Mouse (Mus musculus): ENCODE data around the gene Trmt10a. TPM values are rescaled to one million over a fixed set of nuclear protein-coding genes. Genes with fewer than 3 reads are reported as not detected.

Gene Trmt10a
- total RNA-seq (2021), result 1 to 10 TPM; 1.6 to 2.1 TPM
- long read RNA-seq, experiment 1, full-length matches to known transcripts, result 1 of 1 reads
- long read RNA-seq, experiment 1, partial matches to known transcripts, result 0 of 1 reads
- long read RNA-seq, experiment 1, other reads (novel, unspliced or antisense), result 0 of 1 reads
- long read RNA-seq, experiment 2, full-length matches to known transcripts, result 6 of 10 reads
- long read RNA-seq, experiment 2, partial matches to known transcripts, result 0 of 10 reads
- long read RNA-seq, experiment 2, other reads (novel, unspliced or antisense), result 4 of 10 reads

DNA sequence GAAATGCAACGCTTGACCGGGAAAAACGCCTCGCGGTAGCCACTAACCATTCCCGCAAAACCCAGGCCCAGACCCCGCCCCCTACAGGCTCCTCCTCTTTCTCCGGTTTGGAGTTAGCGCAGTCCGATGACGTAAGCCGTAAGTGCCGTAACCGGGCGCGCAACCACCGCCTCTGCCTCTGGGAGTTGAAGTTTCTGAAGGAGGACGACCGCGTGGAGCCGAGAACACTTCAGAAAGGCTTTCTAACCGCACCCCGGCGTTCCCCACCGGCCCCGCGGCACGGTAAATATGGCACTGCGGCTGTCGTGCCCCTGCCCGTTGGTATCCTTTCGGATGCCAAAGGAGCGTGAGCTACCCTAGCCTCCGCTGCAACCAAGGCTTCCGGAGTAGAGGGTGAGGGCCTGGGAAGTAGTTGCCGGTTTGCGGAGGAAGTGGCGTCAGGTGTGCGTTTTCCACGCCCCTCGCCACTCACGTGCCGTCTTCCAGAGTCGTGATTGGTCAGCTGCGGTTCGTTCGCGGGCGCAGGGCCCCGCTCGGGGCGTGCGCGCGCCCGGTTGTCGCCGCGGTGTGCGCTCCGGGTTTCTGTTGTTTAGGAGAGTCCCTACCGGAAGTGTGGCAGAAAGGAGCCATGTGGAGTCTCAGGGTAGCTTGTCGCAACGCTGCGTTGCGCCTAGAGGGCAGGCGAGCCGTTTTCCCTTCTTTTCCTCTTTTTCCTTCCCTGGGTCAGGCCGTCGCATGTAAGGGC lies at the start of gene Trmt10a:
Gene Trmt10a (plus strand): TSS at position 134 of the 745 bp plus-strand sequence.
- peak; percentile 35 for TF ChIP-seq CTCF (IDR thresholded peaks at IDR 0.05)
- H3K27ac ChIP-seq, result peak within 1 kb of the TSS; percentile 100
- intact Hi-C loops (cut with DNase I), result loop anchor here (1.0 kb wide), 1 partner anchor 278 kb away; no protein-coding TSS in a partner anchor

DNA sequence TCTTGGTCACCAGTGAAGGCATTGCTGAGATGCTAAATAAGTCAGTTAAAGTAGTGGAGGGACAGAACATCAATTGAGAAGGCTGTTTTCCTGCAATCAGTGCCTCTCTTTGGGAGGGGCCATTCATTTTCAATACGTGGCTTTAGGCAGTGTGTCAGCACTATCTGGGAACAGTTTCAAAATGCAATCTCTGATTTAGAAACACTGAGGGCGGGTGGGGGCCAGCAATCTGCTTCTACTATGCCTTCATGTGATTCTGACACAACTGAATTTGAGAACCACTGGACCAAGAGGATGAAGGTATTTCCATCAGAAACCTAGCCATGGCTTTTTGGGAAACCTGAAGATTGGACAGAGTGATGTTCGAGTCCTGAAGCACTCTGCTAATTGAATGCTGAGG lies 47.9 kb upstream of the Trmt10a start:
- DNase-seq, result no peak
- Histone ChIP-seq H3K27ac (no peak overlapping the region), H3K4me3 (no peak overlapping the region)
- TF ChIP-seq CTCF (IDR thresholded peaks at IDR 0.05), result no peak
- intact Hi-C loops (cut with DNase I), result no loop called here

More for the DNA sequence above, at the start of gene Trmt10a:
- H3K4me3 ChIP-seq, result peak within 1 kb of the TSS; percentile 89
- peak; percentile 99 for DNase-seq

DNA sequence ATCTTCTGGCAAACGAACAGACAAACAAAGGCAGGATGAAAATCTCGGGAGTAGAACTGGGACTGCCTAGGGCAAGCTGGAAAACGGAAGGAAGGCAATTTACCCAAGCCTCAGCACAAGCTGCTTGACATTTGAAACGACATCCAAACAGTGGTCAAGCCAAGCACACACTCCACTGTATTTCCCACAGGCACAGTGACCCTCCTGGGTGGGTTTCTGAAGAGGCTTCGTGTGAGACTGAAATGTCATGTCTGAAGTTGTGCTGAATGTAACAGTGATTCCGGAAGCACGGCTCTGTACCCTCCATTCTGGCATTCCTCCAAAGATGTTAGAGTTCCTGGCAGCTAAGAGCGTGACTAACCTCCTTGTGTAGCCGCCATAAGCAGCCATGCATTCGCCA lies 47.5 kb upstream of the Trmt10a start:
- 0 out of 2 replicates have a peak overlapping the region, but pooled peaks have one; percentile 6 for H3K4me3 ChIP-seq
- intact Hi-C loops (cut with DNase I), result no loop called here
- no peak overlapping the region for H3K27ac ChIP-seq
- DNase-seq, result no peak
- no peak for TF ChIP-seq CTCF (IDR thresholded peaks at IDR 0.05)

DNA sequence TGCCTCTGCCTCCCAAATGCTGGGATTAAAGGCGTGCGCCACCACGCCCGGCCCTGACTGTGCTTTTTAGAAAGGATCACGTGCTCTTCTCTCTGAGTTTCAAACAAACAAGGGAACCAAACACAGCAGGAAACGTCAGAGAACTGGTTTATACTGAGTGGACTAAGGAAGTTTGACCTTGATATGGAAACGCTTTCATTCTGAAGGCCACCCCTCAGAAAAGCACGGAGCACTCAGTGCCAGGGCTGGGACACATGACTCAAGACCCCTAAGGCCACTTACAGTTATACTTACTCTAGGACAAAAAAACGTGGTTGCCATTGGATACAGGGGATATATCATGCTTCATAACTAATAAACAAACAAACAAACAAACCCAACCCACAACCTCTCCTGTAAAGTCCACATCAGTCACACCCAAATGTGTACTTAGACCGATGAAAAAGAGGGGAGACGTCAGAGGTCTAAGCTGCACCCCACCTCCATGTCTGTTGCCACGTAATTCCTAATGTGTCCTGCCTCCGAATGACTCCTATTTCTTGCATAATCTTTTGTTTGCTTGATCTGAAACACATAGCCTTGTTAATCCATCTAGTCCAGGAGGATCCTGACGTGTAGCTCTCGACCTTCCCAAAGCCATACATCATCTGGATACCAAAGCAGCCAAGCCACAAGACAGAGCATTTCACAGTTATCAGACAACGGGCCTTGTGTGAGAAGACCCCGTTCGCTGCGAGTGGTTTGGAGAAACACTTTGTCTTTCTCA lies 46.8 kb upstream of the Trmt10a start:
- no peak for TF ChIP-seq CTCF (IDR thresholded peaks at IDR 0.05)
- Histone ChIP-seq H3K4me3 (no peak overlapping the region), H3K27ac (no peak overlapping the region)
- DNase-seq, result no peak
- intact Hi-C loops (cut with DNase I), result no loop called here

DNA sequence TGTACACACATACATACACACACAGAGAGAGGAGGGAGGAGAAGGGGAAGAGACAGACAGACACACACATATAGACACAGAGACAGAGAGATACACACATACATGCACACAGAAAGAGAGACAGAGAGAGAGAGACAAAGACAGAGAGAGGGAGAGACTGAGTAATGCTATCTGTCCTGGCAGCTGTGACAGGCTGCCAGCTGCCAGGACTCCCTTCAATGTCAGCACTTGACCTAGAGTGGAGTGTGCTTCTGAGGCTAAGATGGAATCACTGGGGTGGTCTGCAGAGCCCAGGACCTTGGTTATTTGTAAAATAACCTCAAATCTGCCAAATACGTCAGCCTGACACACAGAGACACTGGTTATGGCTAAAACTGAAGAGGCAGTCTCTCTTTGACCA lies 45.5 kb upstream of the Trmt10a start:
- intact Hi-C loops (cut with DNase I), result no loop called here
- DNase-seq, result peak; percentile 56

DNA sequence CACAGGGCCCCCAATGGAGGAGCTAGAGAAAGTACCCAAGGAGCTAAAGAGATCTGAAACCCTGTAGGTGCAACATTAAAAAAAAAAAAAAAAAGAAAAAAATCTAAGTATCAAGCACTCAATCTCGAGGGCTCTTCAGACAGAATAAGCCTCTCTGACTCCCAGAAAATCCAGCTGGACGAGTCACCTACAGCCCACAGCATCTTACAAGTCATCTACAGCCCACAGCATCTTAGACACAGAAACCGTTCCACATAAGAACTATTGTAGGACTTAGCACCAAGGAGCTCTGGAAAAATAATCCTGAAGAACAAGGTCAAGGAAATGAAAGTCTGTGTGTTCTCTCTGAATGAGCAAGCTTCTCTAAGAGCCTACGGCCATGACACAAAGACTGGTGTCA lies 41.3 kb upstream of the Trmt10a start:
- intact Hi-C loops (cut with DNase I), result no loop called here
- DNase-seq, result no peak
- TF ChIP-seq CTCF (IDR thresholded peaks at IDR 0.05), result no peak
- no peak overlapping the region for H3K27ac ChIP-seq
- H3K4me3 ChIP-seq, result no peak overlapping the region

More for the DNA sequence above, 45.5 kb upstream of the Trmt10a start:
- Histone ChIP-seq H3K27ac (peak overlapping the region; percentile 24; the same call in 1 of the 2 replicates), H3K4me3 (no peak overlapping the region)
- no peak for TF ChIP-seq CTCF (IDR thresholded peaks at IDR 0.05)

DNA sequence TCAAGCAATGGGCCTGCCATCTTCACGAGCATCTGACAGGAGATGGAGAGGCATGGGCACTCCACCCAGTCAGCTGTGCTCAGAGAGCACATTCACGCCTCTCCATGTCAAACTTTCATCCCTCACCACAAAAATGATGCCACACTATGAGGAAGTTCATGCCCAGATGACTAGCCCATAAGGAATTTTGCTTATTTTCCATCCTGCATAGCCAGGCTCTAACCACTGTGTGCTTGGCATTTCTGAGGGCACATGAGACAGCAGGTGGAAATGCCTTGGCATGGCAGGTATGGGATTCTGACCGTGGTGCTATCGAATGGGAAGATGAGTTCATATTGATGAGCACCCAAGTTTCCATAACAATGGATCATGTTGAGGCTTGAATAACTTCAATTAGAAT lies 39.6 kb upstream of the Trmt10a start:
- Histone ChIP-seq H3K27ac (no peak overlapping the region), H3K4me3 (no peak overlapping the region)
- intact Hi-C loops (cut with DNase I), result no loop called here
- TF ChIP-seq CTCF (IDR thresholded peaks at IDR 0.05), result no peak
- no peak for DNase-seq

DNA sequence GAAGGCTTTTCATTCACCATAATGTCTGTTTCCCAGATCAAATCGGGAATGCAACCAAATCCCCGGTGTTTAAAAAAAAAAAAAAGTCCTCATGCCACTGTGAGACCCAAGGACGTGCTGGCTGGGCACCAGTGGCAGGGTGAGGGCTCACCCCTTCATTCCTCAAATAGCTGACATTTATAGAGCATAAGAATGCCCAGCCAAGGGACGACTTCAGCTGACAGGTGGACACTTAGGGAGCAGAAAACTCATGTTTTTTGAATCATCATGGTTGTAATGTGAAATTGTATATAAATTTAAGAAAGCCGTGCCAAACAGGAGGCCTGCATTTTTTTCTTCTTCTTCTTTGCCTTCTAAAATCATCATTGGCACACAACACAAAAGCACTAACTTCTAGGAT lies 38.2 kb upstream of the Trmt10a start:
- DNase-seq, result no peak
- no peak for TF ChIP-seq CTCF (IDR thresholded peaks at IDR 0.05)
- no peak overlapping the region for H3K27ac ChIP-seq
- intact Hi-C loops (cut with DNase I), result no loop called here
- no peak overlapping the region for H3K4me3 ChIP-seq

DNA sequence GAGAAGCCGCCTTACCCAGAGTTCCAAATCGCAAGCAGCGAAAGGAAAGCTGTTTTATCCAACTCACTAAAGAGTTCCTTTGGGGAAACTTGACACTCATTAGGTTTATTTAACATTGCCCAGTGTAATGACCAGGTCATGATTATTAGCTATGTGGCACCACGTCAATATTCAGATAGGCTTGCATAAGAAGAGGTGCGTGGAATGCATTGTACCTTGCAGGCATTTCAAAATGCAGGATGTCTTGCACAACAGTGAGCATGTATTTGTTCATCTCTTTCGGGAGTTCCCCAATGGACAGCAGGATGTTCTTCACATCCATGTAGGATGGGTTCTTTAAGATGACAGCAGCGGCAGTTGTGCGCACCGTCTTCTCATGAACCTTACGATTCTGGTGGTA lies 36.4 kb upstream of the Trmt10a start:
- no peak for TF ChIP-seq CTCF (IDR thresholded peaks at IDR 0.05)
- DNase-seq, result no peak
- Histone ChIP-seq H3K27ac (no peak overlapping the region), H3K4me3 (no peak overlapping the region)
- intact Hi-C loops (cut with DNase I), result no loop called here

DNA sequence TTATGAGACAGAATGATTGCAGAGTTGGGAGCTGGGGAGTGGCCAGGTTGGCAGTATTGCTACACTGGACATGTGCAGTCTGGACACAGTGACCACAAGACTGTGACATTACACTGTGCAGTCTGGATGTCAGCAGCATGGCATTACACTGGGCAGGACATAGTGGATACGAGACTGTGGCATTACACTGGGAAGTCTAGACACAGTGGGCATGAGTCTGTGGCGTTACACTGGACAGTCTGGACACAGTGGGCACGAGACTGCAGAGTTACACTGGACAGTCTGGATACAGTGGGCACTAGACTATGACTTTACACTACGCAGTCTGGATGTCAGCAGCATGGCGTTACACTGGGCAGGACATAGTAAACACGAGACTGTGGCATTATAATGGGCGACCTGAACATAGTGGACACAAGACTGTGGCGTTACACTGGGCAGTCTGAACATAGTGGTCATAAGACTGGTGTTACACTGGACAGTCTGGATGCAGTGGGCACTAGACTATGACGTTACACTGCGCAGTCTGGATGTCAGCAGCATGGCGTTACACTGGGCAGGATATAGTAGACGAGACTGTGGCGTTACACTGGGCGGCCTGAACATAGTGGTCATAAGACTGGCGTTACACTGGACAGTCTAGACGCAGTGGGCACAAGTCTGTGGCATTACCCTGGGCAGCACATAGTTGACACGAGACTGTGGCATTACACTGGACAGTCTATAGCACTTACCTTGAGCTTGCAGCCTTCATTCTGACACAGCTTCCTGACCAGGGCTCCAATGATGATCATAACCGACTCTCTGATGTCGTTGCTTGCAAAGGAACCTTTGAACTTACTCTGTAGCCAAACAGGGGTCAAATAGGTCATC lies 32.1 kb upstream of the Trmt10a start:
- Histone ChIP-seq H3K27ac (no peak overlapping the region), H3K4me3 (no peak overlapping the region)
- DNase-seq, result no peak
- intact Hi-C loops (cut with DNase I), result no loop called here
- no peak for TF ChIP-seq CTCF (IDR thresholded peaks at IDR 0.05)

DNA sequence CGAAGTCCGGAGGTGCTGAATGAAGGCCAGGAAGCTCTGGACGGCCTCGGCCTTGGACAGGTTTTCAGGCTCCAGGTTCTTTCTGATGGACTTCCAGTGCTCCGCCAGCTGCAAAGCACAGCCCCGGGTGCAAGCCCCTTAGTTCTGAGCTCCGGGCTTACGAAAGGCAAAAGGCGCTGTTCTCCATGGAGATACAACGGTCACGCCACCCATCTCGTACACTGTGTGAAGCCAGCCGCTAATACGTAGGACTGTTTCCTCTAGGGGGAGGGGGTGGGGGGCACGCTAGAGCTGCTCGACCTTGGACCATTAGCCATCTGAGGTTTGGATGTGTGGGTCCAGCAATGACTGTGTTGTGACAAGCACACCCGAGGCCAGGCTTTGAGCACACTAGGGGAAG lies 29.1 kb upstream of the Trmt10a start:
- intact Hi-C loops (cut with DNase I), result no loop called here
- no peak for TF ChIP-seq CTCF (IDR thresholded peaks at IDR 0.05)
- Histone ChIP-seq H3K4me3 (peak overlapping the region; percentile 46), H3K27ac (no peak overlapping the region)
- no peak for DNase-seq

DNA sequence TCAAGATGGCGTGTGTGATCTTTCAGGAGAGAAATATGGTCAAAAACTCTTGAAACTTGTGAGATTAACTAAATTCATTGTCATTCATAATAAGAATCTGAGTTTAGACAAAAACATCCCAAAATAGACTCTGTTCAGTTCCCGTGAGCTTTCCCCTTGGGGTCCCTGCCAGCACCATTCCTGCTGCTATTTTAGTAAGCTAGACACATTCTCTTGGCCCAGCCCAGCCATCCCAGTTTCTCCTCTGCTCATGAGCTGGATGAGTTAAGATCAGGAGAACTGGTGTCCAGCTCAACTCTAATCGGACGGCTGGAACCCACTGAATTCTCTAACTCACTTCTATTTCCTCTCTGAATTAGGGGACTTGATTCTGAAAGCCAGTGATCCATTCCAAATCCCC lies 26.4 kb upstream of the Trmt10a start:
- H3K27ac ChIP-seq, result peak overlapping the region; percentile 70
- H3K4me3 ChIP-seq, result no peak overlapping the region
- DNase-seq, result peak; percentile 74
- no peak for TF ChIP-seq CTCF (IDR thresholded peaks at IDR 0.05)
- intact Hi-C loops (cut with DNase I), result no loop called here

All from gastrocnemius, adult 2 months (tissue).